Mouse (Mus musculus) cerebellum, adult 2 months (tissue): Measurements from ENCODE around the gene Vcam1.

Experiments
- CTCF ChIP-seq: fragments of 200-500 bp; IDR thresholded peaks from 2 replicates; pipeline ENCODE4 v1.5.1; 2011; ENCODE audit warnings: low read depth, mild to moderate bottlenecking, control low read depth, low read length, moderate library complexity, borderline replicate concordance; ENCODE audit not compliant: insufficient read depth
- POLR2A ChIP-seq: fragments of 200-500 bp; IDR thresholded peaks from 2 replicates; pipeline ENCODE4 v1.6.1; 2011; ENCODE audit warnings: low read length, control low read depth, borderline replicate concordance; ENCODE audit not compliant: insufficient read depth

GRCm38 (mm10) chr3:116141226-116141625, 11.7 kb upstream of the Vcam1 start:
- TF ChIP-seq CTCF: no peak
- no peak for TF ChIP-seq POLR2A
